Mouse (Mus musculus): ENCODE data around the gene Fmnl3.

Gene Fmnl3

GRCm38 (mm10) chr15:99387976-99388375, 17.7 kb upstream of the Fmnl3 start:
- no peak for DNase-seq (ENCODE audit: low read depth, low spot score)

- no peak for DNase-seq (ENCODE audit: low read depth, low spot score)
Measured at GRCm38 (mm10) chr15:99386796-99387195, 16.5 kb upstream of the Fmnl3 start.

- DNase-seq (ENCODE audit: low read depth, low spot score) = peak; percentile 38
Measured at GRCm38 (mm10) chr15:99386110-99386509, 15.8 kb upstream of the Fmnl3 start.

- no peak for DNase-seq (ENCODE audit: low read depth, low spot score)
Measured at GRCm38 (mm10) chr15:99384071-99384470, 13.8 kb upstream of the Fmnl3 start.

GRCm38 (mm10) chr15:99382893-99383292, 12.6 kb upstream of the Fmnl3 start:
- DNase-seq (ENCODE audit: low read depth, low spot score) = no peak

GRCm38 (mm10) chr15:99376240-99376639, 6.0 kb upstream of the Fmnl3 start:
- DNase-seq (ENCODE audit: low read depth, low spot score) = no peak

- no peak for DNase-seq (ENCODE audit: low read depth, low spot score)
Measured at GRCm38 (mm10) chr15:99375581-99375980, 5.3 kb upstream of the Fmnl3 start.

- DNase-seq (ENCODE audit: low read depth, low spot score) = no peak
Measured at GRCm38 (mm10) chr15:99375036-99375435, 4.8 kb upstream of the Fmnl3 start.

GRCm38 (mm10) chr15:99372761-99373160, 2.5 kb upstream of the Fmnl3 start:
- no peak for DNase-seq (ENCODE audit: low read depth, low spot score)

GRCm38 (mm10) chr15:99371526-99372340, 1.5 kb upstream of the Fmnl3 start:
- DNase-seq (ENCODE audit: low read depth, low spot score) = no peak

GRCm38 (mm10) chr15:99369391-99370171, 701 bp downstream of the Fmnl3 start:
- DNase-seq (ENCODE audit: low read depth, low spot score) = peak; percentile 17

- no peak for DNase-seq (ENCODE audit: low read depth, low spot score)
Measured at GRCm38 (mm10) chr15:99368583-99369266, 1.6 kb downstream of the Fmnl3 start.

GRCm38 (mm10) chr15:99364921-99365320, 5.4 kb downstream of the Fmnl3 start:
- peak; percentile 23 for DNase-seq (ENCODE audit: low read depth, low spot score)

- no peak for DNase-seq (ENCODE audit: low read depth, low spot score)
Measured at GRCm38 (mm10) chr15:99364022-99364530, 6.2 kb downstream of the Fmnl3 start.

- no peak for DNase-seq (ENCODE audit: low read depth, low spot score)
Measured at GRCm38 (mm10) chr15:99358952-99359351, 11.3 kb downstream of the Fmnl3 start.

- no peak for DNase-seq (ENCODE audit: low read depth, low spot score)
Measured at GRCm38 (mm10) chr15:99356462-99356861, 13.8 kb downstream of the Fmnl3 start.

- no peak for DNase-seq (ENCODE audit: low read depth, low spot score)
Measured at GRCm38 (mm10) chr15:99355660-99356059, 14.6 kb downstream of the Fmnl3 start.

- no peak for DNase-seq (ENCODE audit: low read depth, low spot score)
Measured at GRCm38 (mm10) chr15:99352306-99352705, 18.0 kb downstream of the Fmnl3 start.

- no peak for DNase-seq (ENCODE audit: low read depth, low spot score)
Measured at GRCm38 (mm10) chr15:99351610-99352009, 18.7 kb downstream of the Fmnl3 start.

GRCm38 (mm10) chr15:99344961-99345360, 25.3 kb downstream of the Fmnl3 start:
- no peak for DNase-seq (ENCODE audit: low read depth, low spot score)

GRCm38 (mm10) chr15:99344148-99344870, 26.0 kb downstream of the Fmnl3 start:
- DNase-seq (ENCODE audit: low read depth, low spot score) = no peak

Data from ES-CJ7 (cell line).